Mouse (Mus musculus): ENCODE results near the gene B4galnt1. TPM values are rescaled to one million over a fixed set of nuclear protein-coding genes. Genes with fewer than 3 reads are reported as not detected.

B4galnt1 gene
- polyA plus RNA-seq, 1 experiment from 2014 or later: 7.8 TPM

DNA sequence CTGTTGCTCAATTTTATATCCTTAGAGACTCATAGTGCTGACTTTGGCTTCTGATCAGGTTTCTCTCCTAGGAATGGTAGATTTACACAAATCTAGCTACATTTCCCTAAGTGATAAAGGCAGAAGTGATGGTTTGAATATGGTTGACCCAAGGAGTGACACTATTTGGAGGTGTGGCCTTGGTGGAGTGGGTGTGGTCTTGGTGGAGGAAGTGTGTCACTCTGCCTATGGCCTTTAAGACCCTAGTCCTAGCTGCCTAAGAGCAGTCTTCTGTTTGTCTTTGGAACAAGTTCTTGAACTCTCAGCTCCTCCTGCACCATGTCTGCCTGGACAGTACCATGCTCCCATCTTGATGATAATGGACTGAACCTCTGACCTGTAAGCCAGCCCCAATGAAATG is 52.2 kb downstream of the B4galnt1 start:
- DNase-seq (ENCODE audit: low spot score) (no peak), ATAC-seq (replicated peaks; ENCODE audit: low FRiP score) (no peak)
- Histone ChIP-seq H3K4me2 (ENCODE audit: low read depth, low read length, severe bottlenecking) (no peak overlapping the region), H3K4me1 (replicated peaks; ENCODE audit: control insufficient read depth, insufficient read depth, low read length) (no peaks in the 10 kb centered on the region), H3K4me3 (ENCODE audit: low read depth, low read length) (no peak overlapping the region), H3K9ac (ENCODE audit: low read length) (no peak overlapping the region), H3K27ac (ENCODE audit: low read depth, low read length) (no peak overlapping the region), H3K36me3 (ENCODE audit: control insufficient read depth, insufficient read depth, low read length) (no peaks in the 10 kb centered on the region), H3K27me3 (ENCODE audit: control insufficient read depth, insufficient read depth, low read length) (no peaks in the 10 kb centered on the region), H3K9me3 (ENCODE audit: control insufficient read depth, low read length) (no peaks in the 10 kb centered on the region)

DNA sequence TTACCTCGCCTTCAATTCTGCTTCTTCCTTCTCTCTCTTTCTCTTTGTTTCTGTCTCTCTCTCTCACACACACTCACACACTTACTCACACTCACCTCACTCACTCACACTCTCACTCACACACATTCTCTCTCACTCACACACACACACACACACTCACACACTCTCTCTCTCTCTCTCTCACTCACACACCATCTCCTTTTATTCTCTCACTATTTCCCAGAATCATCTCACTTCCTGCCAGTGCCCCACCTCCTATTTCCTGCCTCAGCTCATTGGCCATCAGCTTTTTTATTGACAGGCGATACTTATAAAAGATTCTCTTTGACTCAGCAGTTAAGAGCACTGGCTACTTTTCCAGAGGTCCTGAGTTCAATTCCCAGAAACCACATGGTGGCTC is 53.3 kb downstream of the B4galnt1 start:
- H3K9me3 ChIP-seq (ENCODE audit: control insufficient read depth, low read length): no peaks in the 10 kb centered on the region
- H3K27ac ChIP-seq (ENCODE audit: low read depth, low read length): no peak overlapping the region
- DNase-seq (ENCODE audit: low spot score) (no peak), ATAC-seq (replicated peaks; ENCODE audit: low FRiP score) (no peak)
- no peak overlapping the region for H3K4me3 ChIP-seq (ENCODE audit: low read depth, low read length)
- 89% methylated on average over 2 of the region's 2 CpGs for WGBS
- H3K27me3 ChIP-seq (ENCODE audit: control insufficient read depth, insufficient read depth, low read length): no peaks in the 10 kb centered on the region
- H3K4me2 ChIP-seq (ENCODE audit: low read depth, low read length, severe bottlenecking): no peak overlapping the region
- no peak overlapping the region for H3K9ac ChIP-seq (ENCODE audit: low read length)
- H3K4me1 ChIP-seq (replicated peaks; ENCODE audit: control insufficient read depth, insufficient read depth, low read length): no peaks in the 10 kb centered on the region
- no peaks in the 10 kb centered on the region for H3K36me3 ChIP-seq (ENCODE audit: control insufficient read depth, insufficient read depth, low read length)

Other genes with a start within 250 kb of the B4galnt1 start
- gene Ctdsp2, start 186.5 kb upstream of the B4galnt1 start, polyA plus RNA-seq (2014; fragmentation: Nextera tagmentation; extraction: Ambion mirVana): 58.8 and 63.2 TPM in 2 replicates
- 0.08 and 0.32 TPM in 2 replicates for gene Avil, start 164.5 kb upstream of the B4galnt1 start, polyA plus RNA-seq (2014; fragmentation: Nextera tagmentation; extraction: Ambion mirVana)
- 91.2 and 93.8 TPM in 2 replicates for gene Tsfm, start 134.4 kb upstream of the B4galnt1 start, polyA plus RNA-seq (2014; fragmentation: Nextera tagmentation; extraction: Ambion mirVana)
- gene Mettl1, start 123.8 kb upstream of the B4galnt1 start, polyA plus RNA-seq (2014; fragmentation: Nextera tagmentation; extraction: Ambion mirVana): 42.5 and 44.0 TPM in 2 replicates
- gene Eef1akmt3, start 123.7 kb upstream of the B4galnt1 start, polyA plus RNA-seq (2014; fragmentation: Nextera tagmentation; extraction: Ambion mirVana): 0.11 TPM in 1 of 2 replicates, not detected in the other
- 0.23 TPM in 1 of 2 replicates, not detected in the other for gene Cyp27b1, start 117.0 kb upstream of the B4galnt1 start, polyA plus RNA-seq (2014; fragmentation: Nextera tagmentation; extraction: Ambion mirVana)
- 2.7 and 3.7 TPM in 2 replicates for gene March9, start 105.0 kb upstream of the B4galnt1 start, polyA plus RNA-seq (2014; fragmentation: Nextera tagmentation; extraction: Ambion mirVana)
- gene Cdk4, start 101.7 kb upstream of the B4galnt1 start, polyA plus RNA-seq (2014; fragmentation: Nextera tagmentation; extraction: Ambion mirVana): 2,945 and 3,022 TPM in 2 replicates
- gene Tspan31, start 95.0 kb upstream of the B4galnt1 start, polyA plus RNA-seq (2014; fragmentation: Nextera tagmentation; extraction: Ambion mirVana): 144 and 159 TPM in 2 replicates
- gene Agap2, start 89.9 kb upstream of the B4galnt1 start, polyA plus RNA-seq (2014; fragmentation: Nextera tagmentation; extraction: Ambion mirVana): 0.47 and 0.64 TPM in 2 replicates
- gene Os9, start 44.1 kb upstream of the B4galnt1 start, polyA plus RNA-seq (2014; fragmentation: Nextera tagmentation; extraction: Ambion mirVana): 51.1 and 57.9 TPM in 2 replicates
- gene Slc26a10, start 15.4 kb downstream of the B4galnt1 start, polyA plus RNA-seq (2014; fragmentation: Nextera tagmentation; extraction: Ambion mirVana): 0.93 and 1.1 TPM in 2 replicates
- gene Arhgef25, start 24.9 kb downstream of the B4galnt1 start, polyA plus RNA-seq (2014; fragmentation: Nextera tagmentation; extraction: Ambion mirVana): 31.6 and 33.5 TPM in 2 replicates
- 157 and 170 TPM in 2 replicates for gene Dtx3, start 30.5 kb downstream of the B4galnt1 start, polyA plus RNA-seq (2014; fragmentation: Nextera tagmentation; extraction: Ambion mirVana)
- gene Pip4k2c, start 46.4 kb downstream of the B4galnt1 start, polyA plus RNA-seq (2014; fragmentation: Nextera tagmentation; extraction: Ambion mirVana): 16.4 and 17.2 TPM in 2 replicates
- gene Kif5a, start 98.1 kb downstream of the B4galnt1 start, polyA plus RNA-seq (2014; fragmentation: Nextera tagmentation; extraction: Ambion mirVana): 21.7 and 23.6 TPM in 2 replicates
- gene Dctn2, start 101.1 kb downstream of the B4galnt1 start, polyA plus RNA-seq (2014; fragmentation: Nextera tagmentation; extraction: Ambion mirVana): 202 and 207 TPM in 2 replicates
- 22.6 and 24.0 TPM in 2 replicates for gene Mbd6, start 123.8 kb downstream of the B4galnt1 start, polyA plus RNA-seq (2014; fragmentation: Nextera tagmentation; extraction: Ambion mirVana)
- gene Mars, start 146.6 kb downstream of the B4galnt1 start, polyA plus RNA-seq (2014; fragmentation: Nextera tagmentation; extraction: Ambion mirVana): 191 and 195 TPM in 2 replicates
- 0.88 and 1.7 TPM in 2 replicates for gene Arhgap9, start 156.7 kb downstream of the B4galnt1 start, polyA plus RNA-seq (2014; fragmentation: Nextera tagmentation; extraction: Ambion mirVana)
- gene Gli1, start 176.7 kb downstream of the B4galnt1 start, polyA plus RNA-seq (2014; fragmentation: Nextera tagmentation; extraction: Ambion mirVana): 6.1 and 6.5 TPM in 2 replicates
- 0.05 and 0.07 TPM in 2 replicates for gene Inhbe, start 189.2 kb downstream of the B4galnt1 start, polyA plus RNA-seq (2014; fragmentation: Nextera tagmentation; extraction: Ambion mirVana)
- not detected in 2 replicates for gene Inhbc, start 205.2 kb downstream of the B4galnt1 start, polyA plus RNA-seq (2014; fragmentation: Nextera tagmentation; extraction: Ambion mirVana)
- gene R3hdm2, start 215.1 kb downstream of the B4galnt1 start, polyA plus RNA-seq (2014; fragmentation: Nextera tagmentation; extraction: Ambion mirVana): 34.7 and 44.6 TPM in 2 replicates

Measured in forebrain, embryonic 11.5 days (tissue).